Mouse (Mus musculus): Measurements from ENCODE around the gene Pou3f4. TPM values are rescaled to one million over a fixed set of nuclear protein-coding genes. Genes with fewer than 3 reads are reported as not detected.
"Not testable (repeated sequence)": the region's sequence is repeated elsewhere in the genome, so short reads cannot be mapped to it uniquely, and the experiment has no call there.

Pou3f4 gene
- total RNA-seq (2021) = under 1 TPM in 1 of 2 experiments, not detected in 1; 0.07 TPM
- long read RNA-seq, experiment 1 = 0 reads
- long read RNA-seq, experiment 2 = 0 reads

DNA sequence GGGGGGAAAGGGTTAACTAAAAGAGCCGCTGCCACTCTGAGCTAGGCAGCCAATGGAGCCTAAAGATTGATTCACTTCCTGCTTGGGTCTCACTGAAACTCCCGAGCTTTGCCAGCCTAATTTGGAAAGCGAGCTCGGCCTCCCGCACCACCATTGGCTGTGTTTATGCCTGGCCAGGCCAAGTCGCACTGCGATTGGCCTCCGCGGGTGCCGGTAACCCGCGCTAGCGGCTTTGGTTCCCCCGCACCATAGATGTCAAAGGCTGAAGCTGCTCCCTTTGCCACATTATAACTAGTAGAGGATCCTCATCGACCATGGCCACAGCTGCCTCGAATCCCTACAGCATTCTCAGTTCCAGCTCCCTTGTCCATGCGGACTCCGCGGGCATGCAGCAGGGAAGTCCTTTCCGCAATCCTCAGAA lies at the start of gene Pou3f4:
Gene Pou3f4 (plus strand): TSS at position 130 of the 421 bp plus-strand sequence.
- no peak for DNase-seq (ENCODE audit: low spot score)

GRCm38 (mm10) chrX:110765939-110766338 lies 48.1 kb upstream of the Pou3f4 start:
- DNase-seq (ENCODE audit: low spot score) = no peak

DNA sequence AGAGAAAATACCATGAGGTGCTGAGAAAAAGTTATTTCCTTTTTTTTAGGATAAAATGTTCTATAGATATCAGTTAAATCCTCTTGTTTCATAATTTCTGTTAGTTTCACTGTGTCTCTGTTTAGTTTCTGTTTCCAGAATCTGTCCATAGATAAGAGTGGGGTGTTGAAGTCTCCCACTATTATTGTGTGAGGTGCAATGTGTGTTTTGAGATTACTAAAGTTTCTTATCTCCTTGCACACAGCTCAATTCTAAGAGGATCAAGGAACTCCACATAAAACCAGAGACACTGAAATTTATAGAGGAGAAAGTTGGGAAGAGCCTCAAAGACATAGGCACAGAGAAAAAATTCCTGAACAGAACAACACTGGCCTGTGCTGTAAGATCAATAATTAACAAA lies 39.3 kb upstream of the Pou3f4 start:
- DNase-seq (ENCODE audit: low spot score) = not testable (repeated sequence)

GRCm38 (mm10) chrX:110802502-110802901 lies 11.6 kb upstream of the Pou3f4 start:
- DNase-seq (ENCODE audit: low spot score) = no peak

DNA sequence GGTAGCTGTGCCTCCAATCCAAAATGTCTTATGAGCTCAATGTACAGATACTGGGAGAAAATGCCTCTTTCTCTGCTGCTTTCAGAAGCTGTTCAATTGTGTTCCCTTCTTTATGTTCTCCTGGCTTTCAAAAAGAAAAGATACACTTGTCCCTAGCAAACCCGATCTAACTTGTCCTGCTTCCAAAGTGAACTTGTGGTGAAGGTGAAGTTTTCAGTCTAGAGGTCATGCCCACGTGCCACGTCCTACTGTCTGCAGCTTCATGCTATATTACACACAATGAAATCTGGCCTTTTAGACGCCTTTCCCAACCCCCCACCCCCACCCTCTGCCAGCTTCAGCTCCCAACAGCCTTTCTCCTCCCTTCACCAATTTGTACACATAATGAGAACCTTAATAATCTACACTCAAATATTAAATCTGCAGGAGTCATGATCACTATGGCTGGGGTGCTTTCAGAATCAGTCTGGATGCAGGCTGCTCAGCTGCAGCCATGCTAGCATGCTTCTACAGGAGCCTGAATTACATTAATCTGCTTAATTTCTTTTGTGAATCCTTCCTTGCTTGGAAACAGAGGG lies 4.0 kb upstream of the Pou3f4 start:
- DNase-seq (ENCODE audit: low spot score) = no peak

GRCm38 (mm10) chrX:110810753-110811506 lies 3.1 kb upstream of the Pou3f4 start:
- no peak for DNase-seq (ENCODE audit: low spot score)

DNA sequence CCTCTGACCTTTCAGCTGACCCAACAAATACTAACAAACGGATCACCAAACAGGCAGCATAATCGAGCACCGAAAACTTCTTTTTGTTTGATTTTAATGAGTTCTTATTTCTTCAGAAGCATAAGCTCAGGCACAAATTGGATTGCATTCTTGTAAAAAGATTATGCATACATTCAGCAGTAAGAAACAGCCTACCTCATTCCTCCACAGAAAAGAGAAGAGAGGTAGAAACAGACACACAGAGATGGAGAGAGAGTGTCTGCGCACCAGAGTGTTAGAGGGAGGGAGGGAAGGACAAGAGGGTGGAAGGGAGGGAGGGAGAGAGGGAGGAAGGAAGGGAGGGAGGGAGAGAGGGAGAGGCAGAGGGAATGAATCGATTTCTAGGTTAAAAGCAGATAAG lies 2.0 kb upstream of the Pou3f4 start:
- no peak for DNase-seq (ENCODE audit: low spot score)

GRCm38 (mm10) chrX:110813401-110813800 lies 679 bp upstream of the Pou3f4 start:
- DNase-seq (ENCODE audit: low spot score) = no peak

DNA sequence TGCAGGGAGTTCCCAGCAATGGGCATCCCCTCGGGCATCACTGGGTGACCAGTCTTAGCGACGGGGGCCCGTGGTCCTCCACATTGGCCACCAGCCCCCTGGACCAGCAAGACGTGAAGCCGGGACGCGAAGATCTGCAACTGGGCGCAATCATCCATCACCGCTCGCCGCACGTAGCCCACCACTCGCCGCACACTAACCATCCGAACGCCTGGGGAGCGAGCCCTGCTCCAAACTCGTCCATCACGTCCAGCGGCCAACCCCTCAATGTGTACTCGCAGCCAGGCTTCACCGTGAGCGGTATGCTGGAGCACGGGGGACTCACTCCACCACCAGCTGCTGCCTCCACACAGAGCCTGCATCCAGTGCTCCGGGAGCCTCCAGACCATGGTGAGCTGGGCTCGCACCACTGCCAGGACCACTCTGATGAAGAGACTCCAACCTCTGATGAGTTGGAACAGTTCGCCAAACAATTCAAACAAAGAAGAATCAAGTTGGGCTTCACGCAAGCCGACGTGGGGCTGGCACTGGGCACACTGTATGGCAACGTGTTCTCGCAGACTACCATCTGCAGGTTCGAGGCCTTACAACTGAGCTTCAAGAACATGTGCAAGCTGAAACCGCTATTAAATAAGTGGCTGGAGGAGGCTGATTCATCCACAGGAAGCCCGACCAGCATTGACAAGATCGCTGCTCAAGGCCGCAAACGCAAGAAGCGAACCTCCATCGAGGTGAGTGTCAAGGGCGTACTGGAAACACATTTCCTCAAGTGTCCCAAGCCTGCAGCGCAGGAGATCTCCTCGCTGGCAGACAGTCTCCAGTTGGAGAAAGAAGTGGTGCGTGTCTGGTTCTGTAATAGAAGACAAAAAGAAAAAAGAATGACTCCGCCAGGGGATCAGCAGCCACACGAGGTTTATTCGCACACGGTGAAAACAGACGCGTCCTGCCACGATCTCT lies 790 bp downstream of the Pou3f4 start:
- DNase-seq (ENCODE audit: low spot score) = no peak

- DNase-seq (ENCODE audit: low spot score) = no peak
These were observed 1.5 kb downstream of the Pou3f4 start for GRCm38 (mm10) chrX:110815549-110815930.

- DNase-seq (ENCODE audit: low spot score) = no peak
These were observed 2.5 kb downstream of the Pou3f4 start for GRCm38 (mm10) chrX:110816609-110817008.

DNA sequence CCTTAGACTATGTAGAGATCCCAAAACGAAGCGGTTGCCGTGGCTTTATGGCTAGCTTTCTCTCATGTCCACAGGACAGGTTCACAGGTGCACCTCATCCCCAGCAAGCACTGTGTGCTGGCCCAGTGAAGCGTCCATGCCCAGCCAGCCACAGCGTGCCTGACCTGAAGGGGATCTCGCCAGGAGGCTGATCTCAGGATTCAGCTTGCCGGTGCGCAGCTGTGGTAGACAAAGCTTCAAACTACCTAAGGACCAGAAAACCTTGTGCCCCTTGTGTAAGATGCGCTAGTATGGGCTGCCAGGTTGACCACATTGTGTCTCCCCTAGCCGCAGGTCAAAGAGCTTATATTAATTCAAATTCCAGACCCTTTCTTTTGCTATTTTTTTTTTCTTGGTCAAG lies 3.1 kb downstream of the Pou3f4 start:
- no peak for DNase-seq (ENCODE audit: low spot score)

- no peak for DNase-seq (ENCODE audit: low spot score)
These were observed 23.4 kb downstream of the Pou3f4 start for GRCm38 (mm10) chrX:110837450-110837849.

GRCm38 (mm10) chrX:110851300-110851699 lies 37.2 kb downstream of the Pou3f4 start:
- DNase-seq (ENCODE audit: low spot score) = no peak

Data from gastrocnemius, adult 18-20 months (tissue).